Mouse (Mus musculus) E14TG2a.4 (cell line): ENCODE results near the gene Cdkl1.

Experiments
- CTCF ChIP-seq: conservative IDR thresholded peaks from 2 replicates; pipeline ENCODE4 v1.5.1; 2014; ENCODE audit warnings: low read length
- NANOG ChIP-seq: IDR thresholded peaks from 2 replicates; pipeline ENCODE4 v1.6.1; 2014; ENCODE audit warnings: borderline replicate concordance, low read length, mixed read lengths
- POU5F1 ChIP-seq: IDR thresholded peaks from 2 replicates; pipeline ENCODE4 v1.6.1; 2014; ENCODE audit warnings: low read length, borderline replicate concordance

GRCm38 (mm10) chr12:69789766-69790529, 1.1 kb downstream of the Cdkl1 start:
- TF ChIP-seq CTCF (no peak), POU5F1 (no peak), NANOG (no peak)
